ENCODE assay signal across 17 mouse cellular contexts in the genomic region with DNA sequence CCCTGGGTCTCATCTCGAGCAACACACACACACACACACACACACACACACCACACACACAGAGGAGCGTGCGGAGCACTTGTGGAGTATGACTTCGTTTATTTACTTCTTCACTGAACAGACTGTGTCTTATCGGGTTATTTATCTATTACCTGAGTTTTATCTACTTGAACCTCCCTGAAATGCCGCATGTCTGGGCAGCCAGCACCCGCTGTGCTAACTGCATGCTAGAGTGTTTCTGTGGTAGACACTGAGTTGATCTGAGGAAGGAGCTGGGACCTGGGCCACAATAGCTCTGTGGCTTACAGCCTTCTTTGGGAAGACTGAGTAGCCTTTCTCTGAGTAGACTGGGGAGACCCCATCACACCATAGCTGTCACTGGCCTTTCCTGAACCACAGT. TPM values are rescaled to one million over a fixed set of nuclear protein-coding genes. Genes with fewer than 3 reads are reported as not detected.
"Had no signal": no experiment of that assay in that cellular context is flagged by ENCODE, and none has a peak within 500 bp of the region (broad histone marks: within the 10 kb centered on the region; RNA-seq: fewer than 3 reads in every experiment).

No protein-coding gene starts in this region.

- H3K4me2 ChIP-seq: neural tube, embryonic 13.5 days; neural tube, embryonic 15.5 days; stomach, embryonic 15.5 days had no signal

- H3K9me3 ChIP-seq: neural tube, embryonic 13.5 days; neural tube, embryonic 15.5 days; stomach, embryonic 15.5 days had no signal

- DNase-seq: retina, postnatal 1 day; right cerebral cortex, adult 18-20 months; right cerebral cortex, postnatal 14 days; right cerebral cortex, postnatal 25 days; right cerebral cortex, postnatal 4 days; spleen, adult 18-20 months; thymus, adult 18-20 months; thymus, adult 2 months; thymus, postnatal 14 days; thymus, postnatal 25 days; thymus, postnatal 36 days; thymus, postnatal 4 days had no signal

- H3K4me3 ChIP-seq: neural tube, embryonic 13.5 days; neural tube, embryonic 15.5 days; stomach, embryonic 15.5 days had no signal

- H3K27ac ChIP-seq: neural tube, embryonic 13.5 days; neural tube, embryonic 15.5 days; stomach, embryonic 15.5 days; stomach, postnatal 0 days had no signal

- H3K27me3 ChIP-seq: neural tube, embryonic 13.5 days; neural tube, embryonic 15.5 days; stomach, embryonic 15.5 days had no signal

- H3K36me3 ChIP-seq: neural tube, embryonic 13.5 days; neural tube, embryonic 15.5 days; stomach, embryonic 15.5 days had no signal

- H3K9ac ChIP-seq: neural tube, embryonic 13.5 days; neural tube, embryonic 15.5 days; stomach, embryonic 15.5 days had no signal

- H3K4me1 ChIP-seq: neural tube, embryonic 13.5 days; neural tube, embryonic 15.5 days had no signal

RNA-seq across cellular contexts. Expression of a gene that starts 1.1 kb away (rescaled TPM):
- polyA plus RNA-seq: small intestine, adult 2 months had no signal
